Mouse (Mus musculus) midbrain, embryonic 10.5 days (tissue): ENCODE data around the gene Catsperd. TPM values are rescaled to one million over a fixed set of nuclear protein-coding genes. Genes with fewer than 3 reads are reported as not detected.
A peak's percentile ranks its signal among the peaks of the same experiment; 100 is the strongest.
"Not testable (repeated sequence)": the region's sequence is repeated elsewhere in the genome, so short reads cannot be mapped to it uniquely, and the experiment has no call there.

Source experiments
- DNase-seq: peaks from one replicate; pipeline ENCODE4 v3.0.0-alpha.2; 2017; ENCODE audit warnings: low spot score
- H3K27ac ChIP-seq: fragments of 300-500 bp; sonication (generic); replicated peaks from 2 replicates; pipeline ENCODE4 v1.5.1; 2016; ENCODE audit warnings: mild to moderate bottlenecking
- H3K27me3 ChIP-seq: fragments of 300-500 bp; sonication (generic); 2 replicates; pipeline ENCODE4 v1.6.1; 2016; ENCODE audit warnings: low read depth, mild to moderate bottlenecking; ENCODE audit not compliant: poor library complexity, severe bottlenecking
- H3K36me3 ChIP-seq: fragments of 300-500 bp; sonication (generic); 2 replicates; pipeline ENCODE4 v1.6.1; 2016; ENCODE audit warnings: mild to moderate bottlenecking, moderate library complexity
- H3K4me1 ChIP-seq: fragments of 300-500 bp; sonication (generic); 2 replicates; pipeline ENCODE4 v1.6.1; 2016
- H3K4me3 ChIP-seq: fragments of 300-500 bp; sonication (generic); 2 replicates; pipeline ENCODE4 v1.5.1; 2016; ENCODE audit warnings: mild to moderate bottlenecking, moderate library complexity
- H3K9me3 ChIP-seq: fragments of 300-500 bp; sonication (generic); replicated peaks from 2 replicates; pipeline ENCODE4 v1.6.1; 2016; ENCODE audit warnings: mild to moderate bottlenecking
- whole genome bisulfite sequencing: fragments of 180-500 bp; shearing (Covaris S2); methylation state at CpG from one replicate; pipeline ENCODE4 v1.1.7; 2016; 5-methylcytosine and 5-hydroxymethylcytosine counted together
- polyA plus RNA-seq: library from polyadenylated mRNA; unstranded; fragments of >200 nt; fragmentation: Nextera tagmentation; extraction: Ambion mirVana; gene quantifications from 2 replicates; pipeline ENCODE4 v1.2.1, GENCODE M21; 2016

The Catsperd gene
- polyA plus RNA-seq, 1 experiment from 2014 or later = 0.79 TPM

GRCm38 (mm10) chr17:56604422-56604821, 23.5 kb upstream of the Catsperd start:
- Histone ChIP-seq H3K36me3 (peaks cover 88% of the 10 kb centered on the region), H3K4me1 (peaks cover 18% of the 10 kb centered on the region), H3K4me3 (no peak overlapping the region), H3K9me3 (no peaks in the 10 kb centered on the region), H3K27me3 (no peaks in the 10 kb centered on the region), H3K27ac (no peak overlapping the region)
- 96% methylated on average over 3 of the region's 3 CpGs for WGBS
- DNase-seq = no peak

DNA sequence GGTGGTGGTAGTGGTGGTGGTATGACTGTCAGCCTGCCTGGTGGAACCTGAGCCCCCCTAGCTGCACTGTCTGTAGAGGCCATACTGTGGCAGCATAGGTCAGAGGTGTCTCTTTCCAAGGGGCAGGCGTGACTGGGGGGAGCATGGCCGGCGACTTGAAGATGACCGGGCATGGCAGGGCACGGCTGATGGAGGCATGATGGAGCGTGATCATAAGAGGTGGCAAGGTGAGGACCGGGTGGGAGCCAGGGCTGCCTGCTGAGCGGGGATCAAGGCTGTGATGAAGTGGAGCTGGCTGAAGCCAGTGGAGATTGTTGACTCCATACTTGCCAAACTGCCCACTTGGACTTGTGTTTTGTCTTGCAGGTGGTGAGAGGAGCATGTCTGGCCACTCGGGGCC, 22.5 kb upstream of the Catsperd start:
- H3K36me3 ChIP-seq = peaks cover 78% of the 10 kb centered on the region
- no peak for DNase-seq
- H3K27ac ChIP-seq = no peak overlapping the region
- WGBS = 93% methylated on average over 9 of the region's 9 CpGs
- H3K4me1 ChIP-seq = peaks cover 25% of the 10 kb centered on the region
- H3K4me3 ChIP-seq = no peak overlapping the region
- no peaks in the 10 kb centered on the region for H3K9me3 ChIP-seq
- H3K27me3 ChIP-seq = no peaks in the 10 kb centered on the region

- H3K27ac ChIP-seq = no peak overlapping the region
- no peaks in the 10 kb centered on the region for H3K27me3 ChIP-seq
- no peaks in the 10 kb centered on the region for H3K9me3 ChIP-seq
- peak overlapping the region; percentile 7; the same call in 1 of the 2 replicates for H3K4me3 ChIP-seq
- WGBS = 83% methylated on average over 3 of the region's 3 CpGs
- no peak for DNase-seq
- H3K4me1 ChIP-seq = peaks cover 44% of the 10 kb centered on the region
- peaks cover 56% of the 10 kb centered on the region for H3K36me3 ChIP-seq
These were observed 20.4 kb upstream of the Catsperd start for GRCm38 (mm10) chr17:56607521-56608062.

- Histone ChIP-seq H3K9me3 (no peaks in the 10 kb centered on the region), H3K4me3 (peak overlapping the region; percentile 72), H3K27ac (peak overlapping the region; percentile 89), H3K4me1 (peaks cover 44% of the 10 kb centered on the region), H3K36me3 (peaks cover 45% of the 10 kb centered on the region), H3K27me3 (no peaks in the 10 kb centered on the region)
- no peak for DNase-seq
- WGBS = 61% methylated on average over 5 of the region's 5 CpGs
These were observed 19.2 kb upstream of the Catsperd start for GRCm38 (mm10) chr17:56608699-56609098.

GRCm38 (mm10) chr17:56609452-56610171, 18.3 kb upstream of the Catsperd start, which contains the start of gene 2410015M20Rik:
Gene 2410015M20Rik, minus strand, starts transcription at chr17:56609771.
- Histone ChIP-seq H3K36me3 (peaks cover 43% of the 10 kb centered on the region), H3K27ac (peak within 1 kb of the TSS; percentile 89), H3K27me3 (no peaks in the 10 kb centered on the region), H3K4me1 (peaks cover 51% of the 10 kb centered on the region), H3K4me3 (peak within 1 kb of the TSS; percentile 72), H3K9me3 (no peaks in the 10 kb centered on the region)
- under 1% methylated on average over 44 of the region's 44 CpGs for WGBS
- DNase-seq = peak; percentile 93

GRCm38 (mm10) chr17:56611323-56611722, 16.6 kb upstream of the Catsperd start:
- Histone ChIP-seq H3K27me3 (no peaks in the 10 kb centered on the region), H3K27ac (no peak overlapping the region), H3K4me1 (peaks cover 66% of the 10 kb centered on the region), H3K36me3 (peaks cover 43% of the 10 kb centered on the region), H3K9me3 (no peaks in the 10 kb centered on the region), H3K4me3 (peak overlapping the region; percentile 21)
- 52% methylated on average over 2 of the region's 2 CpGs for WGBS
- DNase-seq = no peak

DNA sequence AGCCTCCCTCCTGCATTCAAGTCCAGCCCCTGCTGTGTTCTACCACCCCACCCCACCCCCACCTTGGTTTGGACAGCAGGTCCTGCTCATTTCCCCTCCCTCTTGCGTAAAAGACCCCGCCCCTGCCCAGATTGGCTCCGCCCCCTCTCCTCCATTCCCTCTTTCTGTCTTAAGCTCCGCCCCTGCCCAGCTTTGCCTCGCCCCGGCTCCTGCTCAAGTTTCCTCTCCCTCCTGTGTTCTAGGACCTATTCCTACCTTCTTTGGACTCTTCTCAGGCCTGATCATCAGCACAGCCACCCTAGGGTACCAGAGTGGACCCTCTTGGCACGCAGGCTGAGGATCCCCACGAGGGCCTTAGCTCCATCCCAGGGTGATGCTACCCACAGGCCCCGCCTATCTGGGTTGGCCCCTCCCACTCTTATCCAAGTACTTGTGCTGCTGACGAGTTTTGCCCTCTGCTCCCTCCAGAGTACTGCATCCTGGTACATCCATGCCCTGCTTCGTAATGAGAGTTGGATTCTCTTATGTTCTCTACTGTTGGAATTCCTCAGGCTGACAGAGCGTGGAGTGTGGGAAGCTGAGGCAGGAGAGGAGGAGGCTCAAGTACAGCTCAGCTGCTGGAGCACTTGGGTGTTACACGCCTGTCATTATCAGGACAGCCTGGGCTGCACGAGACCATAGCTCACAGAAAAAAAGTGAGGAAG, 15.9 kb upstream of the Catsperd start:
- H3K9me3 ChIP-seq = no peaks in the 10 kb centered on the region
- H3K27me3 ChIP-seq = no peaks in the 10 kb centered on the region
- H3K27ac ChIP-seq = peak overlapping the region; percentile 58
- peak; percentile 63 for DNase-seq
- peaks cover 43% of the 10 kb centered on the region for H3K36me3 ChIP-seq
- H3K4me1 ChIP-seq = peaks cover 66% of the 10 kb centered on the region
- peak overlapping the region; percentile 38 for H3K4me3 ChIP-seq
- WGBS = 12% methylated on average over 14 of the region's 14 CpGs

GRCm38 (mm10) chr17:56612565-56612939, 15.4 kb upstream of the Catsperd start:
- Histone ChIP-seq H3K36me3 (peaks cover 43% of the 10 kb centered on the region), H3K27ac (peak overlapping the region; percentile 58; the same call in 1 of the 2 replicates), H3K4me1 (peaks cover 66% of the 10 kb centered on the region), H3K4me3 (peak overlapping the region; percentile 84; the same call in 1 of the 2 replicates)
- not testable (repeated sequence) for H3K27me3 ChIP-seq, H3K9me3 ChIP-seq, DNase-seq
- WGBS = 73% methylated on average over 10 of the region's 10 CpGs

DNA sequence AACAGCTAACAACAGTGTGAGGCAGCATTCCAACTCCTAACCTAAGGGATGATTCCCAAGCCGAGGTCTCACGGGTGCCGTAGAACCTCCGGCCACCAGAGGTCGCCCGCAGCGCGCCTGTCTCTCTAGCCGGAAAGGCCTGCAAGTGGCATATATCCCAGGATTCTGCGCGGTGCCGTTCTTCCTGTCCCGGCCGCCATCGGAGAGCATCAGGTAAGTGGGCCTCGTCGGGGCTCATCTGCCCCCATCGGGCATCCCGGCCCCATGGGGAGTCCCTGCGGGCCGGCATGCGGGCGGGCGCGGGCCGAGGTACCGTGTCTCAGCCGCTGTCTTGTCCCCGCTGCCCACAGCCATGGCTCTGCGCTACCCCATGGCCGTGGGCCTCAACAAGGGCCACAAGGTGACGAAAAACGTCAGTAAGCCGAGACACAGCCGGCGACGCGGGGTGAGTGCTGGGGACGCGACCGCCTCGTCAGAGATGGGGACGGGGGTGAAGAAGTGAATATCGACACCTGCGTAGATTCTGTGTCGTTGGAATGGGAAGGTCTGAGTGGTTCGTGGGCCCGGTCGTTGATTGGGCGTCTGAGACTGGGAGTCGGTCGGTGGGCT, 14.6 kb upstream of the Catsperd start, which contains the start of gene Rpl36:
Gene Rpl36, plus strand, starts transcription at position 181 of the 609 bp plus-strand sequence.
- peaks cover 44% of the 10 kb centered on the region for H3K36me3 ChIP-seq
- H3K27ac ChIP-seq = peak within 1 kb of the TSS; percentile 95
- peak within 1 kb of the TSS; percentile 84 for H3K4me3 ChIP-seq
- under 1% methylated on average over 52 of the region's 52 CpGs for WGBS
- H3K4me1 ChIP-seq = peaks cover 58% of the 10 kb centered on the region
- no peaks in the 10 kb centered on the region for H3K27me3 ChIP-seq
- no peaks in the 10 kb centered on the region for H3K9me3 ChIP-seq
- DNase-seq = peak; percentile 95

DNA sequence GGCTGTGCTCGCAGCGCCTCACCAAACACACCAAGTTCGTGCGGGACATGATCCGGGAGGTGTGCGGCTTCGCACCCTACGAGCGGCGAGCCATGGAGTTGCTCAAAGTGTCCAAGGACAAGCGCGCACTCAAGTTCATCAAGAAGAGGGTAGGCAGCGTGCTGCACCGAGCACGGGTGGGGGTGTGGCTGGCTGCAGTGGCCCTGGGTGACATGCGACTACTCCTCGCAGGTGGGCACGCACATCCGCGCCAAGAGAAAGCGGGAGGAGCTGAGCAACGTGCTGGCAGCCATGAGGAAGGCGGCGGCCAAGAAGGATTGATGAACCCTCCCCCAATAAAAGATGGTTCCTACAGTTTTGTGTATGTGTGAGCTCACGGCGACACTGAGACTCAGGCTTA, 14.1 kb upstream of the Catsperd start:
- not testable (repeated sequence) for H3K27me3 ChIP-seq, H3K9me3 ChIP-seq, DNase-seq
- peaks cover 50% of the 10 kb centered on the region for H3K36me3 ChIP-seq
- WGBS = under 1% methylated on average over 26 of the region's 26 CpGs
- peaks cover 53% of the 10 kb centered on the region for H3K4me1 ChIP-seq
- H3K4me3 ChIP-seq = peak overlapping the region; percentile 84
- H3K27ac ChIP-seq = peak overlapping the region; percentile 95

DNA sequence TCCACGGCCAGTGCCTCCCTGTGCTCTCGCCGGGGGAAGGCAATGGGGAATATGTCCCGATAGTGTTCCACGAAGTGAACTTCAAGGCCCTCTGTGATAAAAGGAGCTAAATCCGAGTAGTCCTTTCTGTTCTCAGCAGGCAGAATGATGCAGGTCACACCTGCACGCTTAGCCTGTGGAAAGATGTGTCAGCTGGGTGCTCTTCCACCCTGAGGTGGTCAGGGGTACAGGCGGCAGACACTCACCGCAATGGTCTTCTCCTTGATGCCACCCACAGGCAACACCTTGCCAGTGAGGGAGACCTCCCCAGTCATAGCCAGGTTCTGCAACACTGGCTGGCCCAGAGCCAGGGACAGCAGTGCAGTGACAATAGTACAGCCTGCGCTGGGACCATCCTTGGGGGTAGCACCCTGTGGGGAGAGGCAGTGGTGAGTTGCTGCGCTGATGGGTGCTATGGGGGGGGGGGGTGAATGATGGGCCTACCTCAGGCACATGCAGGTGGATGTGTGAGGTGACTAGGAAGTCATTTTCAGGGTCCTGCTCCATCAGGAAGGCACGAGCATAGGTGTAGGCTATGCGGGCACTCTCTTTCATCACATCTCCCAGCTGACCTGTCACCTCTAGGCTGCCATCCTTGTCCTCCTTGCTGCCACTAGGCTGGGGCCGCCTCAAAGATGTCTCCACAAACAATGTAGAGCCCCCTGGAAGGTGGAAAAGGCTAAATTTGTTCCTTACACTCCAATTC, 13.4 kb upstream of the Catsperd start:
- 39% methylated on average over 14 of the region's 14 CpGs for WGBS
- Histone ChIP-seq H3K9me3 (no peaks in the 10 kb centered on the region), H3K36me3 (peaks cover 57% of the 10 kb centered on the region), H3K4me3 (peak overlapping the region; percentile 84), H3K27me3 (no peaks in the 10 kb centered on the region), H3K4me1 (peaks cover 48% of the 10 kb centered on the region), H3K27ac (peak overlapping the region; percentile 95)
- DNase-seq = no peak
